Mouse (Mus musculus) embryonic stem cell, embryonic (primary cell): Measurements from ENCODE around the gene Plk3.

ENCODE experiments used
- CTCF ChIA-PET, 4 experiments: fragments of 300-600 bp in 2 of 4; fragments of 350-600 bp in 2 of 4; sonication (Branson Sonifier 250); formaldehyde crosslinking; loops; one replicate each; lab custom pipeline; 2022; ENCODE audit warnings: inconsistent platforms in 2 of 4; lab: Charles Lee
- POLR2A ChIA-PET, 4 experiments: fragments of 300-600 bp in 2 of 4; fragments of 350-600 bp in 2 of 4; sonication (Branson Sonifier 250); formaldehyde crosslinking; loops; one replicate each; lab custom pipeline; 2022; ENCODE audit warnings: antibody characterized with exemption in 4 of 4, inconsistent platforms in 1 of 4; lab: Charles Lee

The Plk3 gene

DNA sequence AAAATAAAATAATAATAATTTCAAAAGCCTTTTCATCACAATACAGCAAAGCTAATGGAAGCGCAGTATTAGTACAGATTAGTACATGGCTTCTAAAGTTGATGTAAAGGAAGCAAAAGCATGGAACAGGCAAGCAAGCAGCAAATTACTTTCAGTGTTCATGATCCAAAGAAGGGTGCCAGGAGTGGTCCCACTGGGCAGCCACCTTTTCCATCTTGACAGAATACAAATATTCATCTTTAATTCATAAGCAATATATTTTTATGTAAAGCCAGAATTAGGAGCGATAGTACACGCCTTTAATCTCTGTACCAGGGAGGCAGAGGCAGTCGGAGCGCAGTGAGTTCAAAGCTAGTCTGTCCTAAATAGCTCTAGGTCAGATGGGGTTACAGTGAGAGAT, 14.1 kb downstream of the Plk3 start:
- ChIA-PET CTCF (interaction anchor here (0.6 to 3.9 kb wide), 17 partner anchors 9 to 117 kb away, joined by 3 to 78 read pairs (median 16); partner anchors contain the start of genes Kif2c (in 1 of the 4), Plk3 (in 1 of the 4) and Ptch2 (in 1 of the 4)), POLR2A (interaction anchor here (0.5 to 69.1 kb wide), 67 partner anchors 9 to 1060 kb away, joined by 3 to 3713 read pairs (median 8); partner anchors contain the start of genes Plk3 (in 4 of the 4), Hectd3 (in 3 of the 4), Ptch2 (in 3 of the 4) and Rps8 (in 3 of the 4))

DNA sequence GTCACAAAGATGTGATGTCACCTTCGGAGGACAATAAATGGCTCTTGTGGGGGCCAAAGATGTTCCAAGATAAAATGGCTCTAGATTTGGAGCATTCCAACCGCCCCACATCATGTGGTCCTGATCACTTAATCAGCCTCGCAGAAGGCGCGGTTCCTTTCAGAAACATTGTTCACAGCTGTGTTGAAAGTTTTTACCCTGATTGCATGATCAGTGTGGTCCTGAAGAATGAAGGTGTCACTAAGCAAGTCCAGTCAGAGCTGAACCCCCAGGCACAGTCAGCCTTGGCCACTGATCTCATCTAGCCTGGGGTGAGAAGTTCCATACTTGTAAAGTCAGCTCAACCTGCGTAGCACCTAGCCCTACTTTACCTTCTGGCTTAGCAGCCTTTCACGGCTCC, 15.8 kb downstream of the Plk3 start:
- CTCF ChIA-PET, result interaction anchor here in 2 of 4 experiments (0.6 to 1.6 kb wide), 3 partner anchors 14 to 22 kb away, joined by 3 to 4 read pairs (median 3); no protein-coding TSS in a partner anchor
- POLR2A ChIA-PET, result interaction anchor here in 3 of 4 experiments (0.6 to 69.1 kb wide), 9 partner anchors 15 to 433 kb away, joined by 3 to 3713 read pairs (median 180); partner anchors contain the start of genes Plk3 (in 3 of the 3), Rps8 (in 2 of the 3), Btbd19 (in 1 of the 3) and Kif2c (in 1 of the 3)

DNA sequence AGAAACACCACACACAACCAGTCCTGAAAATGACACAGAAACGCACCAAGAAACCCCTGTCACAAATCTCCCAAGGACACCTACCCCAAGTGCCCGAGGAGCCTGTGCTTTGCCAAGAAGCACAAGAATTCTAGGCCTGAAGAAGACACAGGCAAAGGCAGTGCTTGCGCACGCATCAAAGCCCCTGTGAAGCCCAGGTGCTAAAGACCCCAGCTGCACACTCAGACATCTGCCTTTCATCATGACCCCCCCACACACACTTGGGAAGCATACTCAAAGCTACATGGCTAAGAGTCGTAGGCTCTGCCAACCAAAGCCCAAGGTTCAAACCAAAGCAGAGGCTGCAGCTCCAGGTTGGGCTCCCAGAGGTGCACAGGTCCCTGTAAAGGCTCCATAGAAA, 18.2 kb downstream of the Plk3 start:
- POLR2A ChIA-PET, result interaction anchor here in 3 of 4 experiments (0.6 to 69.1 kb wide), 10 partner anchors 11 to 369 kb away, joined by 3 to 3713 read pairs (median 96); partner anchors contain the start of genes Plk3 (in 3 of the 3), Btbd19 (in 2 of the 3), Rps8 (in 2 of the 3) and Tctex1d4 (in 2 of the 3)

DNA sequence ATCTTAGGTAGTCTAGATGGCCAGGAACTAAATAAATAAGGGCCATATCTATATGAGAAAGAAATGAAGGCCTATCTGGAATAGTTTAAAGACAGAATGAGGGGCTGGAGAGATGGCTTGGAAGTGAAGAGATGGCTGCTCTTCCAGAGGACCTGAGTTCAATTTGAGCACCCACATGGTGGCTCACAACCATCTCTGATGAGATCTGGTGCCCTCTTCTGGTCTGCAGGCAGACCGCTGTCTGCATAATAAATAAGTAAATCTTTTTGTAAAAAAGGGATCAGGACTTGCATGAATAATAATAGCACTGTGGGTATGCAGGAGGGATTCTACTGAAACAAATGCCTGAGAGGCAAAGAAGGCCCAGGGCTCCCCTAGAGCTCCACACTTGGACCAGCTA, 20.5 kb downstream of the Plk3 start:
- CTCF ChIA-PET, result interaction anchor here in 1 of 4 experiments (1.3 kb wide), 1 partner anchor 28 kb away, joined by 3 read pairs; no protein-coding TSS in a partner anchor
- POLR2A ChIA-PET, result interaction anchor here in 2 of 4 experiments (0.9 to 69.1 kb wide), 5 partner anchors 18 to 39 kb away, joined by 3 to 3713 read pairs (median 393); partner anchors contain the start of genes Plk3 (in 2 of the 2), Rps8 (in 2 of the 2), Btbd19 (in 1 of the 2) and Kif2c (in 1 of the 2)

More for the DNA sequence above, 18.2 kb downstream of the Plk3 start:
- CTCF ChIA-PET, result interaction anchor here in 2 of 4 experiments (0.6 to 1.1 kb wide), 3 partner anchors 18 to 132 kb away, joined by 3 to 5 read pairs (median 5); partner anchors contain the start of gene Plk3 (in 1 of the 2)

DNA sequence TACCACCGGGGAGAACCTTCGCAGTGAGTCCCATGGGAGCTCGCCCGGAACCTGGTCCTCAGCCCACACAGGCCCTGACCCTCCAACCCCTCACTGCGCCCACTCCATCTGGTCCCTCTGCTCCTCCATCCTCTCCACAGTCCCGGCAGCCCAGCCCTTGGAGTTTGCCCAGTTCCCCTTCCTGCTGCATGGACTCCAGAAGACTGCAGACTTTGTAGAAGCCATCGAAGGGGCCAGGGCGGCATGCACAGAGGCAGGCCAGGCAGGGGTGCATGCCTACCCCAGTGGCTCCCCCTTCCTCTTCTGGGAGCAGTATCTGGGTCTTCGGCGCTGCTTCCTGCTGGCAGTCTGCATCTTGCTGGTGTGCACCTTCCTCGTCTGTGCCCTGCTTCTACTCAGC, 22.8 kb downstream of the Plk3 start:
- CTCF ChIA-PET, result interaction anchor here (0.6 to 3.1 kb wide), 19 partner anchors 9 to 390 kb away, joined by 3 to 30 read pairs (median 4); partner anchors contain the start of genes Kif2c (in 1 of the 4), Plk3 (in 1 of the 4), Ptch2 (in 1 of the 4) and Tesk2 (in 1 of the 4)
- POLR2A ChIA-PET, result interaction anchor here (0.8 to 69.1 kb wide), 24 partner anchors 9 to 426 kb away, joined by 3 to 3713 read pairs (median 5); partner anchors contain the start of genes Btbd19 (in 3 of the 4), Ptch2 (in 3 of the 4), Plk3 (in 2 of the 4) and Prdx1 (in 2 of the 4)

DNA sequence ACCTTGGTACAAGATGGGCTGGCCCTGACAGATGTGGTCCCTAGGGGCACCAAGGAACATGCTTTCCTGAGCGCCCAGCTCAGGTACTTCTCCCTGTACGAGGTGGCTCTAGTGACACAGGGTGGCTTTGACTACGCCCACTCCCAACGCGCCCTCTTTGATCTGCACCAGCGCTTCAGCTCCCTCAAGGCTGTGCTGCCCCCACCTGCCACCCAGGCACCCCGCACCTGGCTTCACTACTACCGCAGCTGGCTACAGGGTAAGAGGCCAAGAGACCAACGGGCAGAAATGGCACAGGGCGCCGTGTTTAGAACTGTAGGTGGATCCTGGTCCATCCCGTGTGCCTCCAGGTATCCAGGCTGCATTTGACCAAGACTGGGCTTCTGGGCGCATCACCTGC, 23.5 kb downstream of the Plk3 start:
- POLR2A ChIA-PET, result interaction anchor here (0.6 to 69.1 kb wide), 29 partner anchors 9 to 514 kb away, joined by 3 to 3713 read pairs (median 4); partner anchors contain the start of genes Btbd19 (in 3 of the 4), Ptch2 (in 3 of the 4), Plk3 (in 2 of the 4) and Rps8 (in 2 of the 4)
- CTCF ChIA-PET, result interaction anchor here (0.5 to 3.1 kb wide), 22 partner anchors 9 to 390 kb away, joined by 3 to 30 read pairs (median 4); partner anchors contain the start of genes Btbd19 (in 1 of the 4), Kif2c (in 1 of the 4), Plk3 (in 1 of the 4) and Ptch2 (in 1 of the 4)

DNA sequence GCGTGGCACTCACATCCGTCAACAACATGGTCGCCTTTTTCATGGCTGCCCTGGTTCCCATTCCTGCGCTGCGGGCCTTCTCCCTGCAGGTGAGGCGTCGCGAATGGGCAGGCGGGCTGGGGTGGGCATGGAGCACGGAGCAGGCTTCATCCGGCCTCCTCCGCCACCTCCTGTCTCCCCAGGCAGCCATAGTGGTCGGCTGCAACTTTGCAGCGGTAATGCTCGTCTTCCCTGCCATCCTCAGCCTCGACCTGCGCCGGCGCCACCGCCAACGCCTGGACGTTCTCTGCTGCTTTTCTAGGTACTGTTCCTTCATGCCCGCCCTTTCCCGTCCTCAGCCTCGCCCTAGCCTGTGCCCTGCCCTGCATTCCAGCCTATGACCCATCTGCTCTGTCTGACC, 24.4 kb downstream of the Plk3 start:
- POLR2A ChIA-PET, result interaction anchor here (0.6 to 69.1 kb wide), 14 partner anchors 8 to 181 kb away, joined by 3 to 3713 read pairs (median 11); partner anchors contain the start of genes Btbd19 (in 2 of the 4), Plk3 (in 2 of the 4), Ptch2 (in 2 of the 4) and Kif2c (in 1 of the 4)
- CTCF ChIA-PET, result interaction anchor here in 2 of 4 experiments (2.7 to 3.1 kb wide), 2 partner anchors 11 to 31 kb away, joined by 14 to 30 read pairs; no protein-coding TSS in a partner anchor

DNA sequence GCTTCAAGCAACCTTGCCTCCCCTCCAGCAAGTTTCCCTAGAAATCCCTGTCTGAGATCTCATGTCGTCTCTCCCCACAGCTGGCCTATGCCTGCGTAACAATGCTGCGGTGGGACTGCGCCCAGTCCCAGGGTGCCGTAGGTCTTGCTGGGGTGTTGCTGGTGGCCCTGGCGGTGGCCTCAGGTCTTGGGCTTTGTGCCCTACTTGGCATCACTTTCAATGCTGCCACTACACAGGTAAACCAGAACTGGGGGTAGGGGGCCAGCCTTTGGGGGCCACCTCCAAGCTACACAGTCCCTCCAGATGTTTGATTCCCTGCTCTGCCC, 25.3 kb downstream of the Plk3 start:
- ChIA-PET CTCF (interaction anchor here in 2 of 4 experiments (0.6 to 5.6 kb wide), 3 partner anchors 12 to 72 kb away, joined by 3 to 31 read pairs (median 3); no protein-coding TSS in a partner anchor), POLR2A (interaction anchor here in 3 of 4 experiments (0.7 to 69.1 kb wide), 12 partner anchors 9 to 113 kb away, joined by 3 to 3713 read pairs (median 5); partner anchors contain the start of genes Btbd19 (in 2 of the 3), Plk3 (in 2 of the 3), Hectd3 (in 1 of the 3) and Kif2c (in 1 of the 3))

DNA sequence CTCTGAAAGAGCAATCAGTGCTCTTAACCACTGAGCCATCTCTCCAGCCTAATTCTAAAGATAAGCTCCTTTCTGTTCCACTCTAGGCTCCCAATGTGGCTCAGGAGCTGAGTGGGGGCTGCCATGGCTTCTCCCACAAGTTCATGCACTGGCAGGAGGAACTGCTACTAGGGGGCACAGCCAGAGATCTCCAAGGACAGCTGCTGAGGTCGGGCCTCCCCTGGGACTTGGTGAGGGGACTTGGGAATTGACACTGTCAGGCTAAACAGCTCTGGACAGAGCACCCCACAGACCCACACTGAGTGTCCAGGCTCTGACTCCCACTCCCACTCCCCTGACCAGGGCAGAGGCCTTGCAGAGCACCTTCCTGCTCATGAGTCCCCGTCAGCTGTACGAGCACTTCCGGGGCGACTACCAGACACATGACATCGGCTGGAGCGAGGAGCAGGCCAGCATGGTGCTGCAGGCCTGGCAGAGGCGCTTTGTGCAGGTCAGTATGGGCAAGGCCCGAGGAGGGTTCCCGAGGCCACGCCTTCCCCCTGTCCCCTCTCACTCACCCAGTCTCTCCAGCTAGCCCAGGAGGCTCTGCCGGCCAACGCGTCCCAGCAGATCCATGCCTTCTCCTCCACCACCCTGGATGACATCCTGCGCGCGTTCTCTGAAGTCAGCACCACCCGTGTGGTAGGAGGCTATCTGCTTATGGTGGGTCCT, 25.8 kb downstream of the Plk3 start:
- CTCF ChIA-PET, result interaction anchor here (0.6 to 5.6 kb wide), 12 partner anchors 12 to 342 kb away, joined by 3 to 31 read pairs (median 3); partner anchors contain the start of genes Btbd19 (in 1 of the 4) and Ptch2 (in 1 of the 4)

DNA sequence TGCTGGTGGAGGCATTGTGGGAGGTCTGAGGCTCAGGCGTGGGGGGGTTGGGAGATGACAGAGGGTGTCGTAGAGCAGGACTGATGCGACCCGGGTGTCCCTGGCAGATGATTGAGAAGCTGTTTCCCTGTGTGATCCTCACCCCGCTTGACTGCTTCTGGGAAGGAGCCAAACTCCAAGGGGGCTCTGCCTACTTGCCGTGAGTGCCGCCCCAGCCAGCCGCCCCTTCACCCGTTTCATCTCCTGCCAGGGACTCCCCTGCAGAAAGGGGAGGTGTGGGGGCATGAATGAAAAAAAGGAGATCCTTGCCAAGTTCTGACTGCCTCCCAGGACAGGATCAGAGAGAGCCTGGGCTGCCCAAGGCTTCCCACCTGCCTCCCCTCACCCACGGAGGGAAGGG, 28.6 kb downstream of the Plk3 start:
- CTCF ChIA-PET, result interaction anchor here (0.5 to 5.6 kb wide), 17 partner anchors 8 to 881 kb away, joined by 3 to 31 read pairs (median 5); partner anchors contain the start of genes Plk3 (in 1 of the 4) and Ptch2 (in 1 of the 4)
- POLR2A ChIA-PET, result interaction anchor here (0.5 to 69.1 kb wide), 24 partner anchors 9 to 397 kb away, joined by 3 to 3713 read pairs (median 4); partner anchors contain the start of genes Ptch2 (in 3 of the 4), Btbd19 (in 2 of the 4), Plk3 (in 2 of the 4) and Tctex1d4 (in 2 of the 4)

More for the DNA sequence above, 25.8 kb downstream of the Plk3 start:
- POLR2A ChIA-PET, result interaction anchor here in 3 of 4 experiments (0.6 to 69.1 kb wide), 18 partner anchors 8 to 548 kb away, joined by 3 to 3713 read pairs (median 4); partner anchors contain the start of genes Btbd19 (in 3 of the 3), Plk3 (in 2 of the 3), Hectd3 (in 1 of the 3) and Kif2c (in 1 of the 3)

DNA sequence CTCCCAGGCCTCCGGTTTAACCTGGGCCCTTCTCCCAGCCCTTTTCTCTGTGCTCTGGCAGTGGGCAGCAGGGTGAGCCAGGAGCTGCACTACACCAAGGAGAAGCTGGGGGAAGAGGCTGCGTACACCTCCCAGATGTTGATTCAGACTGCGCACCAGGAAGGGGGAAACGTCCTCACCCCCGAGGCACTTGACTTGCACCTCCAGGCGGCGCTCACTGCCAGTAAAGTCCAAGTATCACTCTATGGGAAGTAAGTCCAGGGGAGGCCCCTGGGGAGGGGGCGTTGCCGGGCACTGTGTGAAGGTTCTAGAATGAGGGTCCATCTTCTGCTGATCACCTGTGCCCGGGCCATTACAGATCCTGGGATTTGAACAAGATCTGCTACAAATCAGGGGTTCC, 29.1 kb downstream of the Plk3 start:
- ChIA-PET POLR2A (interaction anchor here (0.5 to 69.1 kb wide), 23 partner anchors 9 to 397 kb away, joined by 3 to 3713 read pairs (median 4); partner anchors contain the start of genes Plk3 (in 3 of the 4), Btbd19 (in 2 of the 4), Rps8 (in 2 of the 4) and Tctex1d4 (in 2 of the 4)), CTCF (interaction anchor here (0.9 to 5.6 kb wide), 17 partner anchors 8 to 118 kb away, joined by 3 to 31 read pairs (median 5); partner anchors contain the start of genes Btbd19 (in 1 of the 4) and Plk3 (in 1 of the 4))

DNA sequence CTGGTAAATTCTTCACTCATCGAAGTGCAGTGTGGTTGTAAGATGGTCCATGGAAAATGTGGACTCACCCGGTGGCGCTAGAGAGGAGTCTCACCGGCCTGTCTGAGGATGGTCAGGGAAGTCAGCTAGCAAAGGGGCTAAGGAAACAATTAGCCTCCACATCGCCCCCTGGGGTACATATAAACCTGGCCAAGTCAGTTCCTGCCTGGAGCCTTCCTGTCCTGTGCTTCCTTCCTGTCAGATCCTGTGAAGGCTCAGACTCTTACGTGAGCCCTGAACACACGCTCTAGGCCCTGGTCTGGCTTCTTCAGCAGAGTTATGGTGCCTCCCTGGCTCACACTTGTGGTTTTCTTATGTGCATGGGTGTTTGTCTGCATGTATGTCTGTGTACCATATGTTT, 32.5 kb downstream of the Plk3 start:
- ChIA-PET POLR2A (interaction anchor here (0.7 to 69.1 kb wide), 20 partner anchors 9 to 99 kb away, joined by 3 to 3713 read pairs (median 3); partner anchors contain the start of genes Btbd19 (in 3 of the 4), Plk3 (in 2 of the 4), Kif2c (in 1 of the 4) and Rps8 (in 1 of the 4)), CTCF (interaction anchor here (0.5 to 2.7 kb wide), 22 partner anchors 9 to 458 kb away, joined by 3 to 13 read pairs (median 4); partner anchors contain the start of genes Plk3 (in 2 of the 4) and Hectd3 (in 1 of the 4))

DNA sequence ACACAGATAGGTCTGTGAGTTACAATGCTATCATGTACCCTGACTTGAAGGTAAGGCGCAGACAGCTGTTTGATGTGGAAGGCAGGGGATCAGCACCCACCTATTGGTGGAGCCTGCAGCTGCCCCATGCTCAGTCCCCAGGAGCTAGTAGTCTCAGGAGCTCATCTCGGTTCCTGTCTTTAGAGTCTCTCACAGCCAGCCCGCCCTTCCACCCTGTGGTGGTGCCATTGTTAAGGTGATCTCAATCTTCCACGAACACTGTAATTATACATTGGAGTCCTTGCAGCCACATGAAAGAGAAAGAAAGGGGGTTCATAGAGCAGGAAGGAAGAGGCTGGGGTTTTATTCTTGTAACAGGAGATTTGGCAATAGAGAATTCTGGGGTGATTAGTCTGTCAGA, 33.7 kb downstream of the Plk3 start:
- ChIA-PET POLR2A (interaction anchor here in 3 of 4 experiments (0.6 to 69.1 kb wide), 10 partner anchors 8 to 293 kb away, joined by 3 to 3713 read pairs (median 4); partner anchors contain the start of genes Btbd19 (in 3 of the 3), Hectd3 (in 1 of the 3), Kif2c (in 1 of the 3) and Mutyh (in 1 of the 3)), CTCF (interaction anchor here in 3 of 4 experiments (1.0 to 2.7 kb wide), 5 partner anchors 21 to 104 kb away, joined by 3 to 7 read pairs (median 4); partner anchors contain the start of genes Hectd3 (in 1 of the 3) and Plk3 (in 1 of the 3))

DNA sequence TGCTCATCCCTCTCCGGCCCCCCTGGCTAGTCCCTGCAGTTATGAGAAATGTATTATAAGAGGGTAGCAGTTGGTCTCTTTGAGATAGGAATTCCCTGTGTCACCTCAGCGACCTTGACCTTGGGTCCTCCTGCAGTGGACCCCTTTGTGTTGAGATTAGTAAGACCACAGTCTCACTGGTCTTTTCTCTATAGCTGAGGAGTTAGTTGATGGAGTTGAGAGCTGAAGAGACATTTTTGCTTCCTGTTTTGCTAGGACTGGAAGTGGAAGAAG, 35.1 kb downstream of the Plk3 start:
- POLR2A ChIA-PET, result interaction anchor here in 2 of 4 experiments (0.9 to 69.1 kb wide), 4 partner anchors 10 to 150 kb away, joined by 3 to 3713 read pairs (median 3); partner anchors contain the start of genes Btbd19 (in 1 of the 2), Kif2c (in 1 of the 2), Plk3 (in 1 of the 2) and Rps8 (in 1 of the 2)

DNA sequence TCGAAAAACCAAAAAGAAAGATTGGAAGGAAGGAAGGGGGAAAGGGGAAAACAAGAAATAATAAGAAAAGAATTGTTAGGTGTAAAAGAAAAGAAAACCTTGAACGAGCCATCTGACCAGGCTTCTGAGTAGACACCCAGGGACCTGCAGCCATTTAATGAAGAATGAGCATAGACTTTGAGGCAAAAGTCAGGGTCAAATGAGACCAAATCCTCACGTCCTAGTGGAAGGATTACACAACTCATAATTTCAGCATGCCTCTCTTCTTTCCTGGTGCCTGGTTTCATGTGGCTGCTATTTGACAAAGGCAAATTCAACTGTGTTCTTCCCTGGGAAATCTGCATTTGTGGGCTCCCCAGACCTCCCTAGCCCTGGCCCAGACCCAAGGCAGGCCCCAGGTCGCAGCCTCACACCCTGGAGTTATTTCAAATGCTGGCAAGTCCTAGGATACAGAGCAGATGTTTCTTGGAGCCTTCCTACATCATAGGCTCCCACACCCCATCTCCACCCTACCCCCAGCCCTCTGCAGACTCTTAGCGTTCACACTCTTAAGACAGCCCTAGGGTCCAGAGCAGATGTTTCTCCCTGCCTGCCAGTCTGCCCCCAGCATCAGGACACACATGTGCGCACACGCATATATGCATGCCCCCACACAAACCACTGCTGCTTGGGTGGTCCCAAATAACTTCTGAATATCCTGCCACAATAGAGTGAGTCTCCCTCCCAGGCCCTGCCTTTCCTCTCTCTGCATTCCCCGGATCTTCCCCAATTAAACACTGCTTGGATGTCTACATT, 35.6 kb downstream of the Plk3 start:
- ChIA-PET POLR2A (interaction anchor here in 2 of 4 experiments (1.0 to 69.1 kb wide), 7 partner anchors 12 to 64 kb away, joined by 3 to 3713 read pairs (median 12); partner anchors contain the start of genes Btbd19 (in 1 of the 2), Kif2c (in 1 of the 2), Plk3 (in 1 of the 2) and Rps8 (in 1 of the 2)), CTCF (interaction anchor here in 1 of 4 experiments (1.0 kb wide), 1 partner anchor 12 kb away, joined by 3 read pairs; no protein-coding TSS in a partner anchor)

More for the DNA sequence above, 35.1 kb downstream of the Plk3 start:
- CTCF ChIA-PET, result interaction anchor here in 1 of 4 experiments (1.0 kb wide), 1 partner anchor 169 kb away, joined by 5 read pairs; no protein-coding TSS in a partner anchor
